Mouse (Mus musculus) kidney, adult 2 months (tissue): ENCODE measurements around the gene Clcf1.

Experiments used
- CTCF ChIP-seq: fragments of 200-500 bp; conservative IDR thresholded peaks from 2 replicates; pipeline ENCODE4 v1.5.1; 2011; ENCODE audit warnings: low read depth, mild to moderate bottlenecking, control low read depth, low read length, moderate library complexity, mixed read lengths; ENCODE audit not compliant: insufficient read depth, insufficient read length
- POLR2A ChIP-seq: fragments of 200-500 bp; IDR thresholded peaks from one replicate; pipeline ENCODE4 v1.6.1; 2011; ENCODE audit warnings: low read depth, low read length, control low read depth

DNA sequence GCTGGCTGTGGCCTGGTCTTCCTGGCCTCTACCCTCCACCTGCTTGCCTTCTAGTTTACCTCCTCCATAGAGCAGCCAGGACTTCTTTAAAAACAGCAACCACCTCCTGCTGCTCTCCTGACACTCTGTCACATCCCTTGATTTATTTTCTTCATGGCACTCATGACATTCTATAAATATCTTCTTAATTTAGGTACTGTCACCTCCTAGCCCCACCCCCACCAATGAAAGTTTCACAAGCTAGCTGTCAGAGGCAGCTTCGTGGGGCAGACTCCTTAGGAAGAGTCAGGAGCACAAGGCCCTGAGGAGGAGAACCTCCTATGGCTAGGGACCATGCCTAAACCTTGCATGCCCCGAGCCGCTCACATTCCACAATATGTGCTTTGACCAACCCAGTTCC lies 26.7 kb upstream of the Clcf1 start:
- no peak for TF ChIP-seq CTCF
- TF ChIP-seq POLR2A, result no peak
